Comparison of ENCODE assay signal across 12 mouse cellular contexts in the genomic region with DNA sequence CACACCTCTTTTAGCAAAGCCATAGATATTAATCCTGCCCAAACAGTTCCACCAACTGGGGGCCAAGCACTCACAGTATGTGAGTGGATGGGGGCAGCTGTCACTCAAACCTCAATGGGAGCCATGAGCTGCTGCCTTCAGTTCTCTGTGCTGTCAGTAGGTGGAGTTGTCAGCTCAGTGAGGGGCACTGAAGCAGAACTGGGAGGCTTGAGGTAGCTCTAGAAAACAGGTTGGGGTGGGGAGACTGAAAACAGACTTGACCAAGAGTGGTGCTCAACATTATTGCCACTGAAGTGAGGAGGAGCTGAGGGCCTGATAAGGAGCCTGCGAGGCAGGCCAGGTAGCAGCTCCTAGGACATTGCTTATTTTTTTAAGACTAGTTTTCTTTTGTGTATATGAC. TPM values are rescaled to one million over a fixed set of nuclear protein-coding genes. Genes with fewer than 3 reads are reported as not detected.
A peak's percentile ranks its signal among the peaks of the same experiment; 100 is the strongest.
DNase-seq lines count a peak whose midpoint lies in the region; ATAC-seq lines count a peak whose summit lies in the region.
"Had no signal": no experiment of that assay in that cellular context is flagged by ENCODE, and none has a peak within 500 bp of the region (broad histone marks: within the 10 kb centered on the region; RNA-seq: fewer than 3 reads in every experiment).

No protein-coding gene starts in this region.

- peaks cover 11% of the 10 kb centered on the region for H3K4me1 ChIP-seq in heart, embryonic 11.5 days (ENCODE audit: control insufficient read depth, insufficient read depth, low read length)

- ATAC-seq in heart, embryonic 11.5 days (replicated peaks; ENCODE audit: insufficient number of reproducible peaks, low FRiP score, low TSS enrichment): no peak

- H3K4me3 ChIP-seq in heart, embryonic 11.5 days (ENCODE audit: low read depth, low read length): no peak overlapping the region
- H3K4me3 ChIP-seq: forebrain, embryonic 12.5 days; limb, embryonic 13.5 days; neural tube, embryonic 12.5 days had no signal

- no peaks in the 10 kb centered on the region for H3K27me3 ChIP-seq in heart, embryonic 11.5 days (ENCODE audit: control insufficient read depth, insufficient read depth, low read length)
- H3K27me3 ChIP-seq: forebrain, embryonic 12.5 days; limb, embryonic 13.5 days; neural tube, embryonic 12.5 days had no signal

- H3K27ac ChIP-seq in heart, embryonic 11.5 days (ENCODE audit: low read depth, low read length): no peak overlapping the region
- H3K27ac ChIP-seq: forebrain, embryonic 12.5 days; hindbrain, embryonic 14.5 days; limb, embryonic 13.5 days; neural tube, embryonic 12.5 days had no signal

- H3K4me2 ChIP-seq in heart, embryonic 11.5 days: no peak overlapping the region
- H3K4me2 ChIP-seq: forebrain, embryonic 12.5 days; hindbrain, embryonic 14.5 days; limb, embryonic 13.5 days; neural tube, embryonic 12.5 days had no signal

- peak; percentile 14 for DNase-seq in heart, postnatal 4 days
- peak; percentile 49 to 54 for DNase-seq in B cell, adult 2 months
- peak; percentile 14 for DNase-seq in T-cell, adult 2 months (ENCODE audit: low spot score)
- peak; percentile 61 for DNase-seq in lung, postnatal 36 days
- DNase-seq in Muller cell, postnatal 12 days (ENCODE audit: inconsistent ontology term): no peak
- no peak for DNase-seq in cerebellum, adult 9-11 months
- no peak for DNase-seq in kidney, postnatal 14 days

- H3K9ac ChIP-seq in heart, embryonic 11.5 days (ENCODE audit: low read depth, low read length): no peak overlapping the region
- H3K9ac ChIP-seq: forebrain, embryonic 12.5 days; hindbrain, embryonic 14.5 days; limb, embryonic 13.5 days; neural tube, embryonic 12.5 days had no signal

- 87% methylated on average over 1 of the region's 1 CpGs for WGBS in heart, embryonic 11.5 days (ENCODE audit: insufficient replicate concordance)

- H3K36me3 ChIP-seq in heart, embryonic 11.5 days (ENCODE audit: control insufficient read depth, insufficient read depth, low read length): no peaks in the 10 kb centered on the region; the same call in 1 of the 2 replicates
- H3K36me3 ChIP-seq: forebrain, embryonic 12.5 days; neural tube, embryonic 12.5 days had no signal

- H3K9me3 ChIP-seq in heart, embryonic 11.5 days (replicated peaks; ENCODE audit: control insufficient read depth, low read length): no peaks in the 10 kb centered on the region
- H3K9me3 ChIP-seq: forebrain, embryonic 12.5 days; limb, embryonic 13.5 days; neural tube, embryonic 12.5 days had no signal

RNA-seq across cellular contexts. Expression of a gene that starts 5.3 kb away (rescaled TPM):
- total RNA-seq in heart, postnatal 4 days (2021): 10 to 100 TPM; 28.6 to 31.6 TPM
- polyA plus RNA-seq in heart, embryonic 11.5 days (2014; fragmentation: Nextera tagmentation; extraction: Ambion mirVana): 66.9 and 71.5 TPM in 2 replicates

RNA-seq across cellular contexts. Expression of a gene that starts 21.0 kb away (rescaled TPM):
- total RNA-seq in heart, postnatal 4 days (2021): under 1 TPM; 0.17 to 0.18 TPM
- 0.39 TPM in 1 of 2 replicates, not detected in the other for polyA plus RNA-seq in heart, embryonic 11.5 days (2014; fragmentation: Nextera tagmentation; extraction: Ambion mirVana)

RNA-seq across cellular contexts. Expression of a gene that starts 33.5 kb away (rescaled TPM):
- total RNA-seq in heart, postnatal 4 days (2021): 100 to 1,000 TPM; 250 to 257 TPM
- 152 and 153 TPM in 2 replicates for polyA plus RNA-seq in heart, embryonic 11.5 days (2014; fragmentation: Nextera tagmentation; extraction: Ambion mirVana)

RNA-seq across cellular contexts. Expression of a gene that starts 39.5 kb away (rescaled TPM):
- total RNA-seq in heart, postnatal 4 days (2021): under 1 TPM; 0.48 to 0.56 TPM
- 0.73 and 0.79 TPM in 2 replicates for polyA plus RNA-seq in heart, embryonic 11.5 days (2014; fragmentation: Nextera tagmentation; extraction: Ambion mirVana)

Comparison
In these comparisons a context has a peak if more than half of its experiments do, and no peak if none do; other contexts are left out.
1. DNase-seq: peak in heart, postnatal 4 days (single experiment), B cell, adult 2 months (2 of 2), T-cell, adult 2 months (single experiment) and lung, postnatal 36 days (single experiment); none in Muller cell, postnatal 12 days (single experiment), cerebellum, adult 9-11 months (single experiment) and kidney, postnatal 14 days (single experiment).